Mouse (Mus musculus) liver, postnatal 0 days (tissue): Measurements from ENCODE around the gene Sclt1.

Experiments
- CTCF ChIP-seq: sonication (generic); IDR thresholded peaks from 2 replicates; pipeline ENCODE4 v1.5.1; 2016; ENCODE audit warnings: antibody characterized with exemption, low read depth
- EP300 ChIP-seq: IDR thresholded peaks from 2 replicates; pipeline ENCODE4 v1.6.1; 2016; ENCODE audit warnings: antibody characterized with exemption, low read depth, mild to moderate bottlenecking

- TF ChIP-seq CTCF: no peak
- TF ChIP-seq EP300: no peak
Observed at GRCm38 (mm10) chr3:41613706-41614105, 128.6 kb downstream of the Sclt1 start.
